Mouse (Mus musculus) intestine, embryonic 15.5 days (tissue): ENCODE results near the gene Tma7. TPM values are rescaled to one million over a fixed set of nuclear protein-coding genes. Genes with fewer than 3 reads are reported as not detected.
A peak's percentile ranks its signal among the peaks of the same experiment; 100 is the strongest.

ENCODE experiments used
- ATAC-seq: fragments of 200-750 bp; cut with Nextera tagmentation; 2 replicates; pipeline ENCODE4 v1.8.0; 2017; ENCODE audit warnings: moderate TSS enrichment, moderate library complexity
- H3K27ac ChIP-seq: fragments of 300-500 bp; sonication (generic); 2 replicates; pipeline ENCODE4 v1.5.1; 2015; ENCODE audit warnings: mild to moderate bottlenecking, inconsistent platforms
- H3K27me3 ChIP-seq: fragments of 300-500 bp; sonication (generic); replicated peaks from 2 replicates; pipeline ENCODE4 v1.6.1; 2015; ENCODE audit warnings: inconsistent platforms
- H3K36me3 ChIP-seq: fragments of 300-500 bp; sonication (generic); 2 replicates; pipeline ENCODE4 v1.6.1; 2015; ENCODE audit warnings: inconsistent platforms
- H3K4me1 ChIP-seq: fragments of 300-500 bp; sonication (generic); replicated peaks from 2 replicates; pipeline ENCODE4 v1.6.1; 2015; ENCODE audit warnings: inconsistent platforms
- H3K4me2 ChIP-seq: fragments of 300-500 bp; sonication (generic); replicated peaks from 2 replicates; pipeline ENCODE4 v1.6.1; 2015; ENCODE audit warnings: mild to moderate bottlenecking, inconsistent platforms
- H3K4me3 ChIP-seq: fragments of 300-500 bp; sonication (generic); replicated peaks from 2 replicates; pipeline ENCODE4 v1.5.1; 2015; ENCODE audit warnings: inconsistent platforms
- H3K9ac ChIP-seq: fragments of 300-500 bp; sonication (generic); 2 replicates; pipeline ENCODE4 v1.6.1; 2015; ENCODE audit warnings: inconsistent platforms
- H3K9me3 ChIP-seq: fragments of 300-500 bp; sonication (generic); 2 replicates; pipeline ENCODE4 v1.6.1; 2016; ENCODE audit warnings: inconsistent platforms
- WGBS: fragments of 180-500 bp; shearing (Covaris S2); methylation state at CpG from one replicate; pipeline ENCODE4 v1.1.7; 2015; 5-methylcytosine and 5-hydroxymethylcytosine counted together
- polyA plus RNA-seq: library from polyadenylated mRNA; unstranded; fragments of >200 nt; fragmentation: Nextera tagmentation; extraction: Ambion mirVana; gene quantifications from 2 replicates; pipeline ENCODE4 v1.2.1, GENCODE M21; 2015

The Tma7 gene
- polyA plus RNA-seq, 1 experiment from 2014 or later, result 707 TPM

DNA sequence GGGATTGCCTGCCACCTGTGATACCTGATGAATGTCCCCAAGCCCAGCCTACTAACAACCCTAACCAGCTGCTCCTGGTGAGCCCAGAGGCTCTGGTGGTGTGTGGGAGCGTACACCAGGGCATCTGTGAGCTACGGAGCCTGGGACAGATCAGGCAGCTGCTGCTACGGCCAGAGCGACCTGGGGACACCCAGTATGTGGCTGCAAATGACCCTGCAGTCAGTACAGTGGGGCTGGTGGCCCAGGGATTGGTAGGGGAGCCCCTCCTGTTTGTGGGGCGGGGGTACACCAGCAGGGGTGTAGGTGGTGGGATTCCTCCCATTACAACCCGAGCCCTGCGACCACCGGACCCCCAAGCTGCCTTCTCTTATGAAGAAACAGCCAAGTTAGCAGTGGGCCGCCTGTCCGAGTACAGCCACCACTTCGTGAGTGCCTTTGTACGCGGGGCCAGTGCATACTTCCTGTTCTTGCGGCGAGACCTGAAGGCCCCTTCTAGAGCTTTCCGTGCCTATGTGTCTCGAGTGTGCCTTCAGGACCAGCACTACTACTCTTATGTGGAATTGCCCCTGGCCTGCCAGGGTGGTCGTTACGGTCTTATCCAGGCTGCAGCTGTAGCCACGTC, 18.0 kb upstream of the Tma7 start:
- no peak for ATAC-seq
- H3K27me3 ChIP-seq, result no peaks in the 10 kb centered on the region
- H3K9ac ChIP-seq, result no peak overlapping the region
- no peaks in the 10 kb centered on the region for H3K9me3 ChIP-seq
- no peak overlapping the region for H3K4me3 ChIP-seq
- 0 out of 2 replicates have a peak, but pooled peaks cover 2% of the 10 kb centered on the region for H3K36me3 ChIP-seq
- 89% methylated on average over 20 of the region's 20 CpGs for WGBS
- H3K4me2 ChIP-seq, result no peak overlapping the region
- no peak overlapping the region for H3K27ac ChIP-seq
- peaks cover 45% of the 10 kb centered on the region for H3K4me1 ChIP-seq

DNA sequence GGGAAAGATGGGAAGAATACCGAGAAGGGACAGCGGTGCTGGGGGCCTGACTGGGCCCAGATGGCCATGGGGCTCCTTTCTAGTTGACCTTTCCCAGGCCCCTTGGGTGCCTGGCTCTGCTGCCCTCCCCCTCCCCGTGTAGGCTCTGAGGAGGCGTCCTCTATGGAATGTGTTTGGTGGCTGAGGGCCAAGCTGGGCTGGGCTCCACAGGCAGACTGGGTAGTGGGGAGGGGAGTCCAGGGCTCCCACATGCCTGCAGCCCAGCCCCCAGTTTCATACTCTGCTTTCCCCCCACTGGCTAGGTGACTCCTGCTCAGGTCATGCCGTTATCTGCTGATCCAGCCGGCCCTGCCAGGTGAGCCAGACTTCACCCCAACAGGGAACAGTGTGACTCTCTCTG, 16.6 kb upstream of the Tma7 start:
- peaks cover 45% of the 10 kb centered on the region for H3K4me1 ChIP-seq
- ATAC-seq, result peak; percentile 15; the same call in 1 of the 2 replicates
- H3K27me3 ChIP-seq, result no peaks in the 10 kb centered on the region
- 27% methylated on average over 6 of the region's 6 CpGs for WGBS
- H3K36me3 ChIP-seq, result no peaks in the 10 kb centered on the region
- peak overlapping the region; percentile 42 for H3K4me2 ChIP-seq
- H3K9ac ChIP-seq, result peak overlapping the region; percentile 28; the same call in 1 of the 2 replicates
- H3K27ac ChIP-seq, result 0 out of 2 replicates have a peak overlapping the region, but pooled peaks have one; percentile 98
- no peak overlapping the region for H3K4me3 ChIP-seq
- no peaks in the 10 kb centered on the region for H3K9me3 ChIP-seq

DNA sequence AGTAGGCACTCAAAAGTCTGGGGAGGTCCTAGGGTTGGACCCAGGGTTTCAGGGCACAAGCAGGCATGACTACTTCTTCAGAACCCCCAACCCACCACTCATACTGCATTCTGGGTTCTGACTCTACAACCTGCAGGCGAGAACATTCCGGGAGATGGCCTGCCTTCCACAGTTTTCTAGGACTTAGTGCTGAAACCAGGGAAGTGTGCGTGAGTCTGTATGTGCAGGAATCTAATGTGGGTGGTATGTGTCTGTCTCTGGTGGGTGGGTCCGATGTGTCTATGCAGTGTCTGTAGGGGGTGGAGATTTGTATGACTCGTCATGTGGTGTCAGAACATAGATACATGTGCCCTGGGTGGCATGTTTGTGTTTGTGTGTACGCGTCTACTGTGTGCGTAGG, 16.0 kb upstream of the Tma7 start:
- Histone ChIP-seq H3K4me1 (peaks cover 50% of the 10 kb centered on the region), H3K4me3 (no peak overlapping the region), H3K27ac (peak overlapping the region; percentile 98; the same call in 1 of the 2 replicates), H3K9ac (0 out of 2 replicates have a peak overlapping the region, but pooled peaks have one; percentile 28), H3K36me3 (no peaks in the 10 kb centered on the region), H3K4me2 (peak overlapping the region; percentile 42), H3K9me3 (no peaks in the 10 kb centered on the region), H3K27me3 (no peaks in the 10 kb centered on the region)
- WGBS, result 77% methylated on average over 8 of the region's 8 CpGs
- ATAC-seq, result no peak

DNA sequence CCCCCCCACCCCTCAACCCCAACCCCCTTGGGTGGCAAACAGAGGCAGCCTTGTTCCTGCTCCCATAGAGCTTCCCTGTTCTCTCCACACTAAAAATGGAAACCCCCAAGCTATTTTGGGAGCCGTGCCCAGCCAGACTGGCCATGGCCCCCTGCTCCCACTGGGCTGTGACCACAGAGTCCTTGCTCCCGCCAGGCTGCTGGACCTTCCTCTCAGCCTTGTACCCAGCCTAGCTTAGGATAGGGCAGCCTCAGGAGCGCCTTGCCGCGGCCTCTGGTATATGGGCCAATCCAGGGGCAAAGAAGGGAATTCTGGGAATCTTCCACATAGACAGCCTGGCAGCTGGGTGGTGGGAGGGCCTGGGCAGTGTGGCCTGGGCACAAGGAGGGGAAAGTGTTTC, 15.4 kb upstream of the Tma7 start:
- Histone ChIP-seq H3K9me3 (no peaks in the 10 kb centered on the region), H3K9ac (no peak overlapping the region), H3K4me3 (no peak overlapping the region)

DNA sequence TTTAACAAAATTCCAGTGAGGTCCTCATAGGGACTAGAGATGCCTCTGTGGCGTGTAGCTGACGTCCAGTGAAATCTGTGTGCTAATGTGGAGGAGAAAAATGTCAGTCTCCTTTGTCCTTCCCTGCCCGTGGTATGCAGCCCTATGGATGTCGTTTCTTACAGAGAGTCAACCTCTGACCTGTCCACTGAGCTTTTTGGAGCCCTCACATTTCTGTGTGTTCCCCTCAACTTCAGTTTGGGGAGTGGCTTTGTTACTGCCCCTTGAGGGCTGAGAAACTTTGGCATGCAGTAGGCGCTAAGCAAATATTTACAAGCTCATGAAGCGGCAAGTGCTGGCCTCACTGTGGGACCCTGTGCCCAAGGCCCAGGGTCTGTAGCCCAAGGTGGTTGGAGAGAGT, 14.9 kb upstream of the Tma7 start:
- no peaks in the 10 kb centered on the region for H3K9me3 ChIP-seq
- H3K4me3 ChIP-seq, result peak overlapping the region; percentile 72
- WGBS, result 20% methylated on average over 6 of the region's 6 CpGs
- H3K9ac ChIP-seq, result peak overlapping the region; percentile 84; the same call in 1 of the 2 replicates
- peak overlapping the region; percentile 98 for H3K27ac ChIP-seq
- peak overlapping the region; percentile 85 for H3K4me2 ChIP-seq
- ATAC-seq, result no peak
- peaks cover 56% of the 10 kb centered on the region for H3K4me1 ChIP-seq
- H3K36me3 ChIP-seq, result no peaks in the 10 kb centered on the region
- H3K27me3 ChIP-seq, result no peaks in the 10 kb centered on the region

More for the DNA sequence above, 15.4 kb upstream of the Tma7 start:
- Histone ChIP-seq H3K4me2 (peak overlapping the region; percentile 85), H3K27ac (peak overlapping the region; percentile 98; the same call in 1 of the 2 replicates), H3K36me3 (no peaks in the 10 kb centered on the region), H3K4me1 (peaks cover 54% of the 10 kb centered on the region), H3K27me3 (no peaks in the 10 kb centered on the region)
- 66% methylated on average over 5 of the region's 5 CpGs for WGBS
- ATAC-seq, result no peak

DNA sequence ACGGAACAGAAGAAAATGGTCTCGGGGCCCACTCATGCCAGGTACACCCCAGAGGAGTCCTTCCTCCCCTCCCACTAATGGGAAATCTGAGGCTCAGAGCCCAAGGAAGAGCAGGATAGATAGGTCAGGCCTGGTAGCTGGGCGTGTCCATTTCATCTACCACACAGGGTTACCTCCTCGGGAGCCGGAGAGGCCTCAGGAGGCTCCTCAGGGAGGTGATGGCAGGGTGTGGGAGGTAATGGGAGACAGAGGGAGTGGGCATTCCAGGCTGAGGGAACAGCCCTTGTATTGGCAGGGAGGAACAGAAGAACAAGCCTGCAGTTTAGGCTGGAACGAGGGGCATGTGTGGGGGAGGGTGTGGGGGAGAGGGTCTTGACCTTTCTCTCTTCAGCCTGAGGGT, 14.5 kb upstream of the Tma7 start:
- WGBS, result 28% methylated on average over 6 of the region's 6 CpGs
- H3K4me2 ChIP-seq, result peak overlapping the region; percentile 85
- peaks cover 3% of the 10 kb centered on the region; the same call in 1 of the 2 replicates for H3K36me3 ChIP-seq
- H3K27ac ChIP-seq, result peak overlapping the region; percentile 98
- no peaks in the 10 kb centered on the region for H3K9me3 ChIP-seq
- peak overlapping the region; percentile 72 for H3K4me3 ChIP-seq
- peak overlapping the region; percentile 84 for H3K9ac ChIP-seq
- H3K27me3 ChIP-seq, result no peaks in the 10 kb centered on the region
- peaks cover 56% of the 10 kb centered on the region for H3K4me1 ChIP-seq
- 0 out of 2 replicates have a peak, but pooled peaks have one; percentile 5 for ATAC-seq

DNA sequence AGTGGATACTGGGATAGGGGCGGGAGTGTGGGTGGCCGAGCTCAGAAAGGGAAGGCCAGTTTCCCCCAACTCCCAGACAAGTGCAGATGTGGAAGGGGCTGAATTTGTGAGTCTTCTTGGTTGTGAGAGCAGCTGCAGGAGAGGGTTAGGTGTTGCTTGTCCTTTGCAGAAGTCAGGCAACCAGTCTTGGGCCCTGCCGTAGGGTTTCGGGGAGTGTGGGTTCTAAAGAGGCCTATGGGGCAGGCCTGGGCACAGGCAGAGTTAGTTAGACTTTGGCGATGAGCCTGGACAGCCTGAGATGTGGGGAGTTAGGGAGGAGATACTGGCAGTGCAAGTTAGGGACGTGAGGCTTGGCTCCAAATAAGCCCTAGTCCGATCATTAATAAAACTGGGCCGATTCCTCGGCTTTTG, 13.9 kb upstream of the Tma7 start:
- 18% methylated on average over 9 of the region's 9 CpGs for WGBS
- no peak for ATAC-seq
- H3K36me3 ChIP-seq, result peaks cover 9% of the 10 kb centered on the region; the same call in 1 of the 2 replicates
- peak overlapping the region; percentile 98 for H3K27ac ChIP-seq
- no peaks in the 10 kb centered on the region for H3K9me3 ChIP-seq
- peaks cover 56% of the 10 kb centered on the region for H3K4me1 ChIP-seq
- peak overlapping the region; percentile 84 for H3K9ac ChIP-seq
- peak overlapping the region; percentile 72 for H3K4me3 ChIP-seq
- H3K4me2 ChIP-seq, result peak overlapping the region; percentile 85
- H3K27me3 ChIP-seq, result no peaks in the 10 kb centered on the region

DNA sequence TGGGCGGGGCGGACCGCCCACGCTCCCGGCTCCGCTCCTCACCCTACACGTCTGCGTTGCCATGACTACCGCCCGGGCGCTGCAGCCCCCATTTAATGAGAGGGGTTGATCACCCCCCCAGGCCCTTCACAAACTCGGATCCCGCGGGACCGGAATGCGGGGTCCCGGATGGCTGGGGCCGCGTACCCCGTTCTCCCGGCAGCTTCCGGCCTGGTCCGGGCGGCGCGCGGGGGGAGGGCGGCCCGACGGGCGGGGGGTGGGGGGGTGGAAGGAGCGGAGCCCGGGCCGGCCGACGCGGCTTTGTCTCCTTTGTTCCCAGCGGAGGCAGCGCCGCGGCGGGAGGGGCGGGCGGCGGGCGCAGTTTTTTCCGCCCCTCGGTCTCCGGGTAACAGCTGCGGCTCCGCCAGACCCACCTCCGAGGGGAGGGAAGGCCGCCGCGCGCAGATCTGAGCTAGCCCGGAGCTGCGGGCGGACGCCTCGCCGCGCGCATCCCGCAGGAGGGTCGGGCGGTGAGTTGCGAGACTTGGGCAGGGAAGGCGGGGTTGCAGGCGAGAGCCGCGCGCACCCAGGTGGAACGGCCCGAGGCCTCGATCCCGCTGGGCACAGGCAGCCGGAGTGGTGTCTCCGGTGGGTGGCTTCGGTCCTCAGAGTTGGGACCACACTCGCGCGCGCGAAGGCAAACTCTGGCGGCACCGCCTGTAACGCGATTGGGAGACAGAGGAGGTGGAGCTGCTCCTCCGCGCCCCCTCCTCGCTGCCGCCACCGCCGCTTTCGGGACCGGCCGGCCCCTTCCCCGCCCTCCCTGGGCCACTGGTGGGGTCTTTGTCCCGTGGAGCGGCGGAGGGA, 13.0 kb upstream of the Tma7 start, which contains the start of gene Plxnb1:
Gene Plxnb1, plus strand, starts transcription at position 253 of the 846 bp plus-strand sequence.
- Histone ChIP-seq H3K27me3 (no peaks in the 10 kb centered on the region), H3K27ac (peak within 1 kb of the TSS; percentile 98), H3K9me3 (no peaks in the 10 kb centered on the region), H3K36me3 (peaks cover 9% of the 10 kb centered on the region; the same call in 1 of the 2 replicates), H3K9ac (peak within 1 kb of the TSS; percentile 84), H3K4me2 (peak within 1 kb of the TSS; percentile 85), H3K4me3 (peak within 1 kb of the TSS; percentile 72), H3K4me1 (peaks cover 56% of the 10 kb centered on the region)
- peak; percentile 75 for ATAC-seq
- WGBS, result under 1% methylated on average over 79 of the region's 102 CpGs

DNA sequence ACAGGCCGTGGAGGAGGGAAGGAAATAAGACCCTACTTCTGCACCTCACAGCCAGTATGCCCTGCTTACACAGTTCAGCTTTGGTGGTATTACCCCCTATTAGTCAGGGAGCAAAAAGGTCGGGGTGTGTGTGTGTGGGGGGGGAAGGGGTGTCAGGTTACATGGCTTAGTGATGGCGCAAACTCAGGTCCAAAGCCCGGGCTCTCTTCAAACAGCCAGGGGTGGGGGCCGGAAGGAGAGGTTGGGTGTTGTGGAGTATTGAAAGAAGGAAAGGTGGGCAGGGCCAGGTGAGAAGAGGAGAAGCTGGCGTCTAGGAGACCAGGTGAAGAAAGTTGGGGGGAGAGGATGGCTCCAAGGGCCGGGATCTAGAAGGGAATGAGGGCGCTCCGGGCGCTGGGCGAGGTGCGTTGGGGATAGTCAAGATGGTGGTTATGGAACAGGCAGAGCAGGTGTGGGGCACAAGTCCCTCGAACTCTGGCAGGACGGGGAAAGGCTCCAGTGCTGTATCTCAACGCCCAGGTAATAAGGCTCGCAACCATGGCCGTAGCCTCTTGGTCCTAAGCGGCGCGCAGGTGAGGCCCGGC, 12.3 kb upstream of the Tma7 start:
- peaks cover 9% of the 10 kb centered on the region; the same call in 1 of the 2 replicates for H3K36me3 ChIP-seq
- peak overlapping the region; percentile 85 for H3K4me2 ChIP-seq
- H3K27ac ChIP-seq, result peak overlapping the region; percentile 98
- H3K4me3 ChIP-seq, result peak overlapping the region; percentile 72
- H3K27me3 ChIP-seq, result no peaks in the 10 kb centered on the region
- H3K4me1 ChIP-seq, result peaks cover 56% of the 10 kb centered on the region
- WGBS, result 3% methylated on average over 16 of the region's 21 CpGs
- no peaks in the 10 kb centered on the region for H3K9me3 ChIP-seq
- ATAC-seq, result peak; percentile 55
- H3K9ac ChIP-seq, result peak overlapping the region; percentile 84

DNA sequence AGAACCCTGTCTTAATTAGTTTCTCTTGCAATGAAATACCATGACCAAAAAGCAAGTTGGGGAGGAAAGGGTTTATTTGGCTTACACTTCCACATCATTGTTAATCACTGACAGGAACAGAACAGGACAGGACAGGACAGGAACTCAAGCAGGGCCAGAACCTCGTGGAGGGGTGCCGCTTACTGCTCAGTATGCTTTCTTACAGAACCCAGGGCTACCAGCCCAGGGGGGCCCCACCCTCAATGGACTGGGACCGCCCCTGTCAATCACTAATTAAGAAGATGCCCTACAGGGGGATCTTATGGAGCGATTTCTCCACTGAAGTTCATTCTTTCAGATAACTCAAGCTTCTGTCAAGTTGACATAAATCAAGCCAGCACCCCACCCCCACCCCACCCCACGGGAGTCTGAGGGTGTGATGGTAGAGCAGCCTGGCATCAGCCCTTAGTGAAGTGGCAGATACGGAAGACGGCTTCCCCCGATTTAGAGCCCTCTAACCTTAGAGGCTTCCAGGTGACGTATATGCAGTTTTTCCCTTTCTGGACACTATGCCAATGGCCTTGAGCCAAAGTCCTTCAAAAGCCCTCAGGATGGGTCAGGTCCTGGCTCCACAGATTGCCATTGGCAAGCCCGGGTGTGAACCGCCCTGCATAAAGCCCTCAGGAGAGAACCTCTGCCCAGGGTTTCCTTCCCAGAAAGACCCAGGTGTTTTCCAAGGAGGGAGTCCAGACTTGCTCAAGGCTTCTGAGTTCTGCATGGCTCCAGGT, 11.6 kb upstream of the Tma7 start:
- peaks cover 49% of the 10 kb centered on the region for H3K4me1 ChIP-seq
- ATAC-seq, result peak; percentile 2; the same call in 1 of the 2 replicates
- no peaks in the 10 kb centered on the region for H3K27me3 ChIP-seq
- peak overlapping the region; percentile 98 for H3K27ac ChIP-seq
- H3K4me2 ChIP-seq, result peak overlapping the region; percentile 85
- 21% methylated on average over 11 of the region's 11 CpGs for WGBS
- H3K36me3 ChIP-seq, result peaks cover 9% of the 10 kb centered on the region; the same call in 1 of the 2 replicates
- peak overlapping the region; percentile 72 for H3K4me3 ChIP-seq
- no peaks in the 10 kb centered on the region for H3K9me3 ChIP-seq
- H3K9ac ChIP-seq, result peak overlapping the region; percentile 84; the same call in 1 of the 2 replicates

DNA sequence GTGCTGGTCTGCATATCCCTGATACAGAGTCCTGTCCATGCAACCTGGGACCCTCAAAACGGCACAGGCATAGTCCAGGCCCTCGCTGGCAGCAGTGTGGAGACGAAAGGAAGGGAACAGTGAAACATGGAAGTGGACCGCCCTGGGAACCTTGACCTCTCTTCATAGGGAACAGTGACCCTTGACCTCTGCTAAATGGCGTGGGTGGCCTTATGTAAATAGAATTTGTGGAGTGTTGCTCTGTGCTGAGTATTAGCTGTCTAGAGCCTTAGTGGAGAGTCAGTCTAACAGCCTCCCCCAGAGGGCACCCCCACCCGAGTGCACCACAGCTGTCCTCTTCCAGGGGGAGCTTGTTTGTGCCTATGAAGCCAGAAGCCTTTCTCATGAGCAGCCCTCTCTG, 10.4 kb upstream of the Tma7 start:
- Histone ChIP-seq H3K4me2 (no peak overlapping the region), H3K27me3 (no peaks in the 10 kb centered on the region), H3K36me3 (peaks cover 9% of the 10 kb centered on the region; the same call in 1 of the 2 replicates), H3K9ac (no peak overlapping the region), H3K27ac (no peak overlapping the region), H3K4me1 (peaks cover 38% of the 10 kb centered on the region), H3K4me3 (no peak overlapping the region), H3K9me3 (no peaks in the 10 kb centered on the region)
- ATAC-seq, result no peak
- 50% methylated on average over 6 of the region's 6 CpGs for WGBS
